Mouse (Mus musculus) regulatory T cell (primary cell): ENCODE data around the gene Zfp598.
"Not testable (repeated sequence)": the region's sequence is repeated elsewhere in the genome, so short reads cannot be mapped to it uniquely, and the experiment has no call there.

Experiments
- in situ Hi-C: fragments of 300-600 bp; cut with MboI, MseI; formaldehyde crosslinking; loops from one replicate; pipeline ENCODE4 v1.15.1; 2025; ENCODE audit warnings: high pct_unique_total_duplicates

Zfp598 gene

DNA sequence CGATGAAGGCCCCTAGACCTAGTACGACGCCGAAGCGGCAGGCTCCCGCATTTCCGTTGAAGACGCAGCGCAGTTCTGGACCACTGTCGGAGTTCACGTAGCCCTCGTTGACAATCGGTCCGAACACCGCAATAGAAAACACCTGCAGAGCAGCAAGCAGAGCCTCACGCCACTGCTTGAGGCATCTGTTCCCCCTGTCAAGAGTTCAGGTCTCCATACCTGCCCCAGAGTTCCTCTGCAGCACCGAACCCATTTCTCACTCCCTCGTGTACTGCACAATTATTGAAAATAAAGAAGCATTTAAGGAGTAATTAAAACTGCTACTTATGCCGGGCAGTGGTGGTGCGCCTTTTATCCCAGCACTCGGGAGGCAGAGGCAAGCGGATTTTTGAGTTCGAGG lies 18.1 kb downstream of the Zfp598 start:
- in situ Hi-C loops = no loop called here

DNA sequence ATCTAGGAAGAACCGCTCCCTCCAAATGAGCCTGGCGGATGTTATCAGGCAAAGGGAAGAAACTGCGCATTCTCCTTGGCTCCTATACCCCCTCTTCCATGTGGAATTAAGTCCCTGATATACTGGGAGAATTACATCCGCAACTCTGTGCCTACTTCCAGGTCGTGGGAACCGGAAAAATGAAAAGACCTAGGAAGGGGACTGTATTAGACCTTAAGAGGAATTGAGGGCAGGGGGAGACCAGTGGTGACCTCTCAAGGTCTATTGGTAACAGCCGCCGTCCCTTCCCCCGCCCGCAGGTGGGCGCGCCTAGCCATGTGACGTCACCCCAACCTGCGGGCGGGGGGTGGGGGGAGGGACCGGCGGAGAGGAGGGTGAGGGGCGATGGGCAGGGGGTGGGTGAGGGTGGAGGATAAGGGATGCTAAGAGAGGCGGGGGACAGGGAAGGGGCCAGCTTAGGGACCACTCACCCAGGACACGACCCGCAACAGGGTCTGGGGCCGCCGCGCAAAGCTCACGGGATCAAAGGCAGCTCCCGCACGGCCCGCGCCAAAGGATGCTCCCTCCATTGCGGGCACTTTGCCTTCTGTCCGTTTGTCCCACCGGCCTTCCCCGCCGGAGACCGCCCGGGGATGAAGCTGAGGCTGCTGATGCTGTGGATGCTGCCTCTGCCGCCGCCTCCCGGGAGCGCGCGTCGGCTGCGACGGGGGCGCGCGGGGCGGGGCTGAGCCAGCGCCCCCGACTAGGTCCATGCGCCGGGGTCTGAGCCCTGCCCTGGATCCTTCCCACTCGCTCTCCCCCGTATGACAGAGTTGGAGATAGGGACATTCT lies 20.0 kb downstream of the Zfp598 start, which contains the start of gene Syngr3:
Syngr3 (minus strand) TSS at position 705 of the 831 bp plus-strand sequence.
- in situ Hi-C loops = no loop called here

DNA sequence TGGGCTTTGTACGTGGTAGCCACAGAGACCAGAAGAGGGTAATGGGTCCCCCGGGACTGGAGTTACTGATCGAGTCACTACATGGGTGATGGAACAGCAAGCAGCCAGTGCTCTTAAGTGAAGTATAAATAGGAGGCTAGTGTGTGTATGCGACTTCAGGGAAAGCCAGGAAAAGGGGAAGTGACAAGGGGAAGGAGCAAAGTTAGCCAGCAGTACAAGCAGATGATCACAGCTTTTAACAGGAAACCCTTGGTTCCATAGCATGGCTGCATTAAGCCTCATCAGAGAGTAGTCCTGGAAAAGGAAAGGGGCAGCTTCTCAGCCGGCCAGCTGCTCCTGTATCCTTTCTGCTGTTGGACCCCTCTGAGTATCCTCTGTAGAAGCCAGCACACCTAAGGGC lies 22.9 kb downstream of the Zfp598 start:
- in situ Hi-C loops = no loop called here

DNA sequence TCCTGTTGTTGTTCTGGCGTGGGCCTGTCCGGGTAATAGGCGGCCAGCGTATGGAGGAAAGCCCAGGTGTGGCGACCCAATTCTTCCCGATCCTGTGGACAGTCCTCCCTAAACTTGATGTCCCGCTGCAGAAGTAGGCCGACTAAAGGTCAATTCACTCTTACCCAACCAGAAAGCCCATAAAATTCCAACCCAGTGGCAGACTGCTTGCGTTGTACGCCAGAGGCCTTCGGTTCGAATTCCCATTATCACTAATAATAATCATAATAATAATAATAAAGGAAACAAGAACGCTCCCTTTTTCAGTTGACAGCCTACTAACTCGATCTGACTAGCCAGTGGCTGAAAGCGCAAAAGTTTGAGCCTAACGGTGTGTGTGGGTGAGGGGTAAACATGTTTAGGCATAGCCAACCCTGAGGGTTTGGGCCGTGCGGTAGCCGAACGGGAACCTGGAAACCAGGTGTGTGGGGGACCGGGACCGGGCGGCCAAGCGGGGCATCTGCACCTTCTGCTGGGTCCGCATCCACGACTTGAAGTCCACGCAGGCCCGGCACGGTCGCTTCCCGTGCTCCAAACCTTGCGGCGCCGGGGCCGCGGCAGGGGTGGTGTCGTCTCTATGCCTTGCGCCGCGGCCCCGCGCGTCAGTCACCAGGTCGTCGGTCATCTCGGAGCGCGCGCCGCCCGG lies 26.0 kb downstream of the Zfp598 start:
- in situ Hi-C loops = no loop called here

DNA sequence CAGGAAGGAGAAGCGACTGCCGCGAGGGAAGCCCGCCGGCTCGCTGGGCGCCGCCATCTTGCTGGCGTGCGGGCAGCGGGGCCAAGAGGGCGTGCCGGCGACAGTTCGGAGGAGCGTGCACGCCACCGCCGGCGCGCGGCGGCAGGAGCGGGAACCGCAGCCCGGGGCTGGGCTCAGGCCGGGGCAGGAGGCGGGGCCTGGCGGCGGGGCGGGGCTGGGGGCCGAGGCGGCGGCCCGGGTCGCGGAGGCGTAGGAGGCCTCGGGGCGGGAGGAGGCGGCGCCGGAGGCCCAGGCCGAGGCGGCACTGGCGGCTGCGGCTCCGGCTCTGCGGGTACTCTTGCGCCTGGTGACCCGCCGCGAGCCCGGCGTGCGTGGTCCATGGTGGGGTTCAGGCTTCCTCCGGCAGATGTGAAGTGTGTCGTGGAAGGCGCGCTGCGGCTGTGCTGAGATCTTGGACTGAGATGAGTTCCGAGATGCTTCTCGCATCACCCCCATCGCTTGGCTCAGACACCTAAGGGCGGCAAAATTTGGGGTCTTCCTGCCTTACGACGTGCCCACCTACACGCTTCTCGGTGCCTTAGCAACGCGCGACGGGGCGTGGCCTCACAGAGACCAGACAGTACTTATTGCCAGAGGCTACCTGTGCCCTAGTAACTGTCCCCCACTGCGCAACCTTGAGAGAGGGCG lies 26.7 kb downstream of the Zfp598 start, which contains the start of the genes Gfer and Noxo1:
Gfer (minus strand) TSS at position 146 of the 687 bp plus-strand sequence.
Noxo1 (plus strand) TSS at position 224 of the 687 bp plus-strand sequence.
- in situ Hi-C loops = no loop called here

DNA sequence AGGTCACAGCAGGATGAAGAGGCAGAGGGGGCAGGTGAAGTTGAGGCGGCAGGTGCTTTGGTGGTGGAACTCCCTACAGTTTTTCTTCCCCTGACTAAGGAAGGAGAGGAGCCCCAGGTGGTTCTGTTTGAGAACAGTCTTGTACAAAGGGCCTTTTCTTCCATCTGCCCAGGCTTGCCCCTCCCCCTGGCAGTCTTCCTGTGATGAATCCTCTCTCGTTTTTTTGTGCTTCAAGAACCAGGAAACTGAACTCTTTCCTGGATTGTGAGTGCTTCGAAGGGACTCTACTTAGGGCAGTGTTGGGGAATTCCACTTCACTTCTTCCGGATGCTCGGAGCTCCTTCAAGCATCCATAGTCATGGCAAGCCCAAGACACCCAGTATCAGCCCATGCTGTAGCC lies 28.5 kb downstream of the Zfp598 start:
- in situ Hi-C loops = no loop called here

DNA sequence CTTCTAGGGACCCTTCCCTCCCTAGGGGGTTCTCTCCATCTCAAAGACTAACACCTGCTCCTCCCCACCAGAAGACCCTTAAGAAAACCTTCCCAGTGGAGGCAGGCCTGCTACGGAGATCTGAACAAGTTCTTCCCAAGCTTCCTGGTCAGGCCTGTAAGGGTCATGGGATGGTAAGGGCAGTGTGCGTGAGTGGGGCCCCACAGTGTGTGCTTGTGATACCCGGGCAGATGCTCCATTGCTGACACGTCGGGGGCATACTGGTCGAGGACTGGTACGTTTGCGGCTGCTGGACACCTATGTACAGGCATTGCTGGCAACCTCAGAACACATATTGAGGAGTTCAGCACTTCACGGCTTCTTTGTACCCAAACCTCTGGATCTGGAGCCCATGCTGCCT lies 29.2 kb downstream of the Zfp598 start:
- in situ Hi-C loops = no loop called here

DNA sequence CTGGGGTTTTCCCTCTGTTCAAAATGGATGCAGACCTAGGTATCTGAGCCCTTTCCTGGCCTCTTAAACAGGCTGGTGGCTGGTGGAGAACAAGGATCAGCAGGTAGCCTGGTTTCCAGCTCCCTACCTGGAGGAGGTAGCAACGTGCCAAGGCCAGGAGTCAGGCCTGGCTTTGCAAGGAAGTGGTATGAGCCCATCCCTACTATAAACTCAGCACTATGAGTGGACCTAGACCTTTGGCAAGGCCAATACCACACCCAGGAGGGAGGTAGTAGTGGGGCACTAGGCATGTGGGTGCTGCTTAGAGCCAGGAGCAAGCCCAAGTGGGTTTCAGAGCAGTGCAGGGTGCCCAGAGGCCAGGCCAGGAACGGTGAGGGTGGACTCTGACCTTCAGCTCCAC lies 30.0 kb downstream of the Zfp598 start:
- in situ Hi-C loops = no loop called here

DNA sequence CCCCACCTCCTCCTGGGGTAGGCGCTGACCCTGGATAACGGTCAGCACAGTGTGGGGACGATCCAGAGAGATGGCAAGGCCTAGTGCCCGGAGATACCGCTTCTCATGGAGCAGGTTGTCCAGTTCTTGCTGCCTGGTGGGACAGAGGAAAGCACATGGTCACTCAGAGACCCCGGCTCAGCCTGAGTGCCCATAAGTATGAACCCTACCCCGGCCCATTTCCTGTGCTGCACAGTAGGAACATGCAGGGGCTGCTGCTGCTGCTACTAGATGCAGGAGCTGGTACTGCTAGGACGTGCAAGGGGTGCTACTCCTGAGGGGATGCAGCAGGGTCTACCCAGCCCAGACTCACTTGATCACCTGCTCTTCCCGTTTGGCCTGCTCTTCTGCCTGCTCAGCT lies 31.8 kb downstream of the Zfp598 start:
- in situ Hi-C loops = no loop called here

DNA sequence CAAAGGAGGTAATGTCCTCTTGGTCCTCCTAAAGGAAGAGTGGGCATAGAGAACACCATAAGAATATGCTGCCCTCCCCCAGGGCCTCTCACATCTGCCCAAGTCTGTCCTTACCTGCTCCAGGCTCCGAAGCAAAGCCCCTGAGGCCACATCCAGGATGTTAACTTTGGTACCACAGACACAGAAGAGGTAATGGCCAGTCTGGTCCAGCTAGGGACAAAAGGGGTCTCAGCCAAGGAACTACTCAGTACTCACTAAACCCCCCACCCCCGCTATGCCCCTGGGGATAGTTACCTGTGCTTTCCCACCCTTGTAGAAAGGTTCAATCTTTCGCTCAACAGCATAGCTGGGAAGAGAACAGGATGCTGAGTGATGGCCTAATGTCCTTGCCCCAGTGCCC lies 36.3 kb downstream of the Zfp598 start:
- in situ Hi-C loops = no loop called here

DNA sequence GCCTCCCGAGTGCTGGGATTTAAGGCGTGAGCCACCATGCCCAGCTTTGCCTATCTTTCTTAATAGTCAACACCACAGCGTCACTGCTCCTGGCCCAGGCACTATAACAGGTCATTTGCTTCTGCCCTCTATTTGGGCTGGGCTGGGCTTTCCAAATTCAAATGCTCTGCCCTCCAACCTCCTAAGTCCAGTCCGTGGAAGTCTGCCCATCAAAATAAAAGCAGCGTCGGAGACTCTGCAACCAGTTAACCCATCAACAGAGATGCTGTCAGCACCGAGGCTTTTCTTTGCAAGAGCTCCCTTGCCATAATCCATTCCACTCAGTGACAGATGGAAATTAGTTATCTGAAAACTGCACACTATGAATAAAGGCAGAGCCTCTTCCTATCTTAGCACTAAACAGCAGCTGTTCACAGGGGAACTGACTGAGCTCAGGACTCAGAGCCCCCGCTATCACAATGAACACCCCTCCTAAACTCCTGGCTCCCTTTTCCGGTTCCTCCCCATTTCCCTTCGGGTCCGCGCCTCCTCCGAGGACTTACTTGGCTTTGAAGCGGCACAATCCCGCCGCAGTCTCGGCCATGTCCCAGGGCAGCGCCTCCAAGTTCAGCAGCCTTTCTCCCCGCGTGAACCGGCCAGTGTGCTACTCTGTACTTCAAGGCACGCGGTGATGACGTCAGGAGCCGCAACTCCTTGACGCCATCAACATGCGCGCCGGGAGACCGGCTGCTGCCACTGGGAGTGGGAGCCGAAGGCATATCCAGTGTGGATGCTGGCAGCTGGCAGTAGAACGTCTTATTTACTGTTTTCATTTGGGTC lies 37.7 kb downstream of the Zfp598 start, which contains the start of gene Tbl3:
Tbl3 (minus strand) TSS at position 679 of the 819 bp plus-strand sequence.
- in situ Hi-C loops = no loop called here

DNA sequence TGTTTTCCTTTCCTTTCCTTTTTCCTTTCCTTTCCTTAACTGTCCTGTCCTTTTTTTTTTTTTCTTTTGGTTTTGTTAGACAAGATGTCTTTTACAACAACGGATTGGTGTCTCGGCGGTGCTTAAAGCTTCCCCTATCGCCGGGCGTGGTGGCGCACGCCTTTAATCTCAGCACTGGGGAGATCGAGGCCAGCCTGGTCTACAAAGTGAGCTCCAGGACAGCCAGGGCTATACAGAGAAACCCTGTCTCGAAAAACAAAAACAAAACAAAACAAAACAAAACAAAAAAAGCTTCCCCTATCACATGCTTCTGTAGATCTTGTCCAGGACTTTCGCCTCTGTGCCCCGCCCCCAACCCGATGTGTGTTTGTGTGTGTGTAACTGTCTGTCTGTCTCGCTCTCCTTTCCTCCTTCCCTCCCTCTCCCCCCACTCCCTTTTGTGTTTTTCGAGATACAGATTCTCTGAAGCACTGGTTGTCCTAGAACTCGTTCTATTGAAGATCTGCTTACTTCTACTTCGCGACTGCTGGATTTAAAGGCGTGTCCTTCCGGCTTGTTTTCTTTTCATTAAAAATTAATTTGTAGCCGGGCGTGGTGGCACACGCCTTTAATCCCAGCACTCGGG lies 38.4 kb downstream of the Zfp598 start:
- in situ Hi-C loops = no loop called here

DNA sequence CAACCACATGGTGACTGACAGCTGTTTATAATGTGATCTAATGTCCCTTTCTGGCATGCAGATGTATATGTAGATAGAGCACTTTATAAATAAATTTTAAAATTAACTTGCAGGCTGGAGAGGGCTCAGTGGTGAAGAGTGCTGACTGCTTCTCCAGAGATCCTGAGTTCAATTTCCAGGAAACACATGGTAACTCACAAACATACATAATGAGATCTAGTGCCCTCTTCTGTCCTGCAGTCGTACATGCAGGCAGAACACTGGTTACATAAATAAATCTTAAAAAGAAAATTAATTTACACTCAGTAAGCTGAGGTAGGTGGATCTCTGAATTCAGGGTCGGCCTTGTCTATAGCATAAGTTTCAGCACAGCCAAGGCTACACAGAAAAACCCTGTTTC lies 39.2 kb downstream of the Zfp598 start:
- in situ Hi-C loops = no loop called here

DNA sequence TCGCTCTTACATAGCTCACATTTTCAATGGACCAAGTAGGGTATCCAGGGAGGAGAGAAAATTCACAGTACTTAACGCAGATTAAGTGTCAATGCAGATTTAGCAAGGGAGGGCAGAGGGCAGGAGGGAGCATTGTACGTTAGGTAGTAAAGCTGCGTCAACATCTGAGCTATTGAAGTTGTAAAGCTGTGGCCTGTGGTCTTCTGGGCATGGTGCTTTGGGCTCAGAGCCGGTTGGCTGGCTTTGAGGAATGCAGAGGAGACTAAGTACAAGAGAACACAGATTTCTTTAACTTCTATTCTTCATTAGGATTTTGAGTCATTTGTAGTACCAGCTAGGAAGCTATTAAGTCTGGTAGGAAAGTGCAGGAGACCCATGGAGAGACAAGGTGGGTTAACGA lies 46.1 kb downstream of the Zfp598 start:
- in situ Hi-C loops = no loop called here

DNA sequence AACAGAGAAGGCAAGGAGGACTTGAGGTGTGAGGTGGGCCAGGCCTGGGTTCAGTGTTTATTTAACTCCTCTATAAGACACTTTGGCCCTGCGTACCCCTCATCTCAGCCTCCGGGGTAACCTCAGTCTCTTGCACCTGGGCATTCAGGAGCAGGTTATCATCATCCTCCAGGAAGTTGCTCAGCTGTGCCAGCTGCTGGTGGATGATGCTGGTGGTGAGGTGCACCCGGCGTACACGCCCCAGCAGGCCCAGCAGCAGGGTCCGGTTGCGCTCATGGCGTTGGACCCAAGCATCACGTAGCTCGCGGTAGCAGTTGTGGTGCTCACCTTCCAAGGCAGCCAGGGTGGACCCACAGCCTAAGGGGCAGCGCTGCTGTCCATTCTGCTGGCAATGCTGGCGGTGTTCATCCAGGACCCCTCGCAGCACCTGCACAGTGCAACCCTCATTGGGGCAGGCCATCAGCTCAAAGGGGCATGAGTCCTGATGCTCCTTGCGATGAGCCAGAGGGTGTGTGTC lies 46.7 kb downstream of the Zfp598 start:
- in situ Hi-C loops = no loop called here

DNA sequence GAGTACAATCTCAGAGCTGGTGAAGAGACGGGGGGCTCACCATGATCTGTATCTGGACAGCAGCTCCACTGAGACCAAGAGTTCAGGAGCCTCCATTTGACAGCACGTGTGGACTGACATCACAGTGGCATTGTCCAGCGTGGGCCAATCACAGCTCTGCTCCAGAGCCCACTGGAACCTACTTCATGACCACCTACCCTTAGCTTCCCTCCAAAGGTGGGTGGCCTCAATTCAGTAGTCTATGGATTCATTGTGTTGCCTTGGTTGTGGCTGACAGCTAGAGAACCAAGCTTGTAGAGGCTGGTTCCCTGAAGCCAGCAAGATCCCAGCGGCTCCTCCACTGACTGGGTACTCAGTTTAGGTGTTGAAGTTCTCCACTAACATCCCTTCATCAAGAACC lies 48.5 kb downstream of the Zfp598 start, which contains the start of the genes Rnf151 and Rps2:
Rnf151 (minus strand) TSS at position 121 of the 400 bp plus-strand sequence.
Rps2 (plus strand) TSS at position 174 of the 400 bp plus-strand sequence.
- in situ Hi-C loops = no loop called here

DNA sequence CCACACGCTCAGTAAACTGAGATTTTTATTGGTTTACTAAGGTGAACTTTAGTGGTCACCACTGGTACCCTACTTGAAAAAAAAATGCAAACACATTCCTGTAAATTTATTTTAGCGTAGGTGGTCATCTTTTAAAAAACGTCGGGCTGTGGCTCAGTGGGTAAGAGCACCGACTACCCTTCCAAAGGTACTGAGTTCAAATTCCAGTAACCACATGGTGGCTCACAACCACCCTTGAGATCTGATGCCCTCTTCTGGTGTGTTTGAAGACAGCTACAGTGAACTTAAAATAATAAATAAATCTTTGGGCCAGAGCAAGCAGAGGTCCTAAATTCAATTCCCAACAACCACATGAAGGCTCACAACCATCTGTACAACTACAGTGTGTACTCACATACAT lies 49.5 kb downstream of the Zfp598 start:
- in situ Hi-C loops = not testable (repeated sequence)

DNA sequence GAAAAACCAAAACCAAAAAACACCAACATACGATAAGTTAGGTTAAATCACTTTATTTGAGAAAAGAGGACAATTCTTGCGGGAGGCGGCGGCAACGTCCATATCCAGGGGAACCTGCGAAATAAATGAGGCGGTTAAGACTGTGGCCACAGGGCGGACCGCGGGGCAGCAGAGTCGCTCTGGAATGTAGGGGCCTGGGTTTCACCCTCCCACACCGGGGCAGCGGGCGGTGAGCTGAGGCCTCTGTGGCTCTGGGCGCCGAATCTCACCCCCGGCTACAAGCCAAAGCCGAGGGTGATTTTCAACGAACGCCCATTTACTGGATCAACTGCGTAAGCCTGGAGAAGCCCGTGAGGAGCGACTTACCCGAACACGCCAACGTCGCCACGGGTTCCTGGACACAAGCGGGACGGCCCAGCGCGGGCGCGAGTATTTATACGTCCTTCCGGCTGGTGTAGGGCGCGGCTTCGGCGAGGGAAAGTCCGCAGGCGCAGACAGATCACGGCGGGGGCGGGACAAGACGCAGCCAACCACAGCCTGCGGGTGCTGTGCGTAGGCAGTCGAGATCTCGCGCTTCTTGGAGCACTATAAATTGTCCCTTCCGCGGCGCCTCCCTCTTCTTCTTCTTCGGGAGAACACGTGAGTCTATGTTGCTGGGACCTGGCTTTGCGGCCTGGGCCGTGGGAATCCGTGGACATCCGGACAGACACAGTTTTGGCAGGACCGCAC lies 50.2 kb downstream of the Zfp598 start:
- in situ Hi-C loops = no loop called here

DNA sequence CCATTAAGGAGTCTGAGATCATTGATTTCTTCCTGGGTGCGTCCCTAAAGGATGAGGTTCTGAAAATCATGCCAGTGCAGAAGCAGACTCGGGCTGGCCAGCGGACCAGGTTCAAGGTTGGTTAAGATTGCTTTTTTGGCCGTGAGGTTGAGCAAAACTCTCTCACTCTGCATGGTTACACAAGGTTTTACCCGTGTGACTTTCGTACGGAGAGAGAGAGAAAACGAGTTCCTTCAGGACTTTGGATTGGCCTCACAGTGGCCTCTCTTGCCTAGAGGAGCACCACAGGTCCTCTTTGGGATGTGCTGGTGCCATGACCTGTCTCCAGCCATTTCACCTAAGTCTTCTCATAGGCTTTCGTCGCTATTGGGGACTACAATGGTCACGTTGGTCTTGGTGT lies 51.1 kb downstream of the Zfp598 start:
- in situ Hi-C loops = not testable (repeated sequence)
